Mouse (Mus musculus) neural tube, embryonic 12.5 days (tissue): ENCODE measurements around the gene Mpp5. TPM values are rescaled to one million over a fixed set of nuclear protein-coding genes. Genes with fewer than 3 reads are reported as not detected.

Experiments
- ATAC-seq: fragments of 200-750 bp; cut with Nextera tagmentation; 2 replicates; pipeline ENCODE4 v1.8.0; 2017; ENCODE audit warnings: low read depth, mild to moderate bottlenecking, moderate TSS enrichment, moderate library complexity; ENCODE audit not compliant: low FRiP score
- H3K27ac ChIP-seq: fragments of 300-500 bp; sonication (generic); 2 replicates; pipeline ENCODE4 v1.5.1; 2016
- H3K27me3 ChIP-seq: fragments of 300-500 bp; sonication (generic); replicated peaks from 2 replicates; pipeline ENCODE4 v1.6.1; 2016; ENCODE audit warnings: mild to moderate bottlenecking
- H3K36me3 ChIP-seq: fragments of 300-500 bp; sonication (generic); 2 replicates; pipeline ENCODE4 v1.6.1; 2016; ENCODE audit warnings: mild to moderate bottlenecking
- H3K4me1 ChIP-seq: fragments of 300-500 bp; sonication (generic); 2 replicates; pipeline ENCODE4 v1.6.1; 2016
- H3K4me2 ChIP-seq: fragments of 300-500 bp; sonication (generic); replicated peaks from 2 replicates; pipeline ENCODE4 v1.6.1; 2016; ENCODE audit warnings: mild to moderate bottlenecking
- H3K4me3 ChIP-seq: fragments of 300-500 bp; sonication (generic); 2 replicates; pipeline ENCODE4 v1.5.1; 2016
- H3K9ac ChIP-seq: fragments of 300-500 bp; sonication (generic); 2 replicates; pipeline ENCODE4 v1.6.1; 2016; ENCODE audit warnings: mild to moderate bottlenecking
- H3K9me3 ChIP-seq: fragments of 300-500 bp; sonication (generic); 2 replicates; pipeline ENCODE4 v1.6.1; 2016; ENCODE audit warnings: mild to moderate bottlenecking
- WGBS: fragments of 180-500 bp; shearing (Covaris S2); methylation state at CpG from one replicate; pipeline ENCODE4 v1.1.7; 2016; 5-methylcytosine and 5-hydroxymethylcytosine counted together
- polyA plus RNA-seq: library from polyadenylated mRNA; unstranded; fragments of >200 nt; fragmentation: Nextera tagmentation; extraction: Ambion mirVana; gene quantifications from 2 replicates; pipeline ENCODE4 v1.2.1, GENCODE M21; 2016

Mpp5 gene
- polyA plus RNA-seq, 1 experiment from 2014 or later: 23.8 TPM

GRCm38 (mm10) chr12:78860921-78861495 lies 112.3 kb downstream of the Mpp5 start:
- Histone ChIP-seq H3K4me1 (peaks cover 22% of the 10 kb centered on the region), H3K36me3 (peaks cover 6% of the 10 kb centered on the region; the same call in 1 of the 2 replicates), H3K4me2 (peak overlapping the region; percentile 89), H3K9ac (peak overlapping the region; percentile 72), H3K9me3 (no peaks in the 10 kb centered on the region), H3K27me3 (no peaks in the 10 kb centered on the region), H3K27ac (no peak overlapping the region), H3K4me3 (peak overlapping the region; percentile 71)
- 1% methylated on average over 30 of the region's 30 CpGs for WGBS
- peak; percentile 41 for ATAC-seq

- no peaks in the 10 kb centered on the region for H3K27me3 ChIP-seq
- peak within 1 kb of the TSS; percentile 51; the same call in 1 of the 2 replicates for H3K27ac ChIP-seq
- no peaks in the 10 kb centered on the region for H3K36me3 ChIP-seq
- H3K9ac ChIP-seq: peak within 1 kb of the TSS; percentile 81
- no peaks in the 10 kb centered on the region for H3K9me3 ChIP-seq
- peaks cover 22% of the 10 kb centered on the region for H3K4me1 ChIP-seq
- peak within 1 kb of the TSS; percentile 71 for H3K4me3 ChIP-seq
- ATAC-seq: peak; percentile 100
- peak within 1 kb of the TSS; percentile 89 for H3K4me2 ChIP-seq
- WGBS: under 1% methylated on average over 55 of the region's 55 CpGs
Measured at GRCm38 (mm10) chr12:78861496-78862253, 113.0 kb downstream of the Mpp5 start, which contains the start of the genes Atp6v1d and Eif2s1. Gene Atp6v1d (minus strand): TSS chr12:78861638. Gene Eif2s1 (plus strand): TSS chr12:78861819.

GRCm38 (mm10) chr12:78862254-78862730 lies 113.6 kb downstream of the Mpp5 start:
- no peak; the same call in 1 of the 2 replicates for ATAC-seq
- no peaks in the 10 kb centered on the region for H3K27me3 ChIP-seq
- under 1% methylated on average over 22 of the region's 22 CpGs for WGBS
- H3K27ac ChIP-seq: peak overlapping the region; percentile 51; the same call in 1 of the 2 replicates
- H3K4me2 ChIP-seq: peak overlapping the region; percentile 69
- H3K9ac ChIP-seq: peak overlapping the region; percentile 81
- peaks cover 22% of the 10 kb centered on the region for H3K4me1 ChIP-seq
- no peaks in the 10 kb centered on the region for H3K9me3 ChIP-seq
- H3K36me3 ChIP-seq: peaks cover 2% of the 10 kb centered on the region; the same call in 1 of the 2 replicates
- peak overlapping the region; percentile 71 for H3K4me3 ChIP-seq

- no peaks in the 10 kb centered on the region for H3K9me3 ChIP-seq
- H3K4me1 ChIP-seq: peaks cover 12% of the 10 kb centered on the region
- H3K9ac ChIP-seq: no peak overlapping the region
- no peak for ATAC-seq
- H3K4me3 ChIP-seq: no peak overlapping the region
- H3K27me3 ChIP-seq: no peaks in the 10 kb centered on the region
- no peak overlapping the region for H3K4me2 ChIP-seq
- WGBS: 97% methylated on average over 1 of the region's 1 CpGs
- no peak overlapping the region for H3K27ac ChIP-seq
- peaks cover 12% of the 10 kb centered on the region for H3K36me3 ChIP-seq
Measured at GRCm38 (mm10) chr12:78865434-78865833, 116.7 kb downstream of the Mpp5 start.

- WGBS: 93% methylated on average over 1 of the region's 1 CpGs
- Histone ChIP-seq H3K4me3 (no peak overlapping the region), H3K36me3 (peaks cover 22% of the 10 kb centered on the region), H3K4me2 (no peak overlapping the region), H3K27ac (no peak overlapping the region), H3K27me3 (no peaks in the 10 kb centered on the region), H3K9me3 (no peaks in the 10 kb centered on the region), H3K9ac (no peak overlapping the region), H3K4me1 (peaks cover 2% of the 10 kb centered on the region)
- no peak for ATAC-seq
Measured at GRCm38 (mm10) chr12:78868115-78868514, 119.4 kb downstream of the Mpp5 start.

- H3K27ac ChIP-seq: no peak overlapping the region
- H3K4me1 ChIP-seq: no peaks in the 10 kb centered on the region
- no peaks in the 10 kb centered on the region for H3K9me3 ChIP-seq
- no peak overlapping the region for H3K9ac ChIP-seq
- H3K4me3 ChIP-seq: no peak overlapping the region
- 94% methylated on average over 3 of the region's 3 CpGs for WGBS
- H3K27me3 ChIP-seq: no peaks in the 10 kb centered on the region
- H3K36me3 ChIP-seq: peaks cover 43% of the 10 kb centered on the region
- ATAC-seq: no peak
- no peak overlapping the region for H3K4me2 ChIP-seq
Measured at GRCm38 (mm10) chr12:78874581-78874980, 125.9 kb downstream of the Mpp5 start.

GRCm38 (mm10) chr12:78890062-78890461 lies 141.4 kb downstream of the Mpp5 start:
- no peak overlapping the region for H3K9ac ChIP-seq
- no peak for ATAC-seq
- no peak overlapping the region for H3K4me3 ChIP-seq

More at GRCm38 (mm10) chr12:78890062-78890461, 141.4 kb downstream of the Mpp5 start:
- Histone ChIP-seq H3K9me3 (no peaks in the 10 kb centered on the region), H3K36me3 (peaks cover 18% of the 10 kb centered on the region), H3K27me3 (no peaks in the 10 kb centered on the region), H3K4me1 (no peaks in the 10 kb centered on the region), H3K27ac (no peak overlapping the region), H3K4me2 (no peak overlapping the region)
- 82% methylated on average over 1 of the region's 1 CpGs for WGBS

Other genes with a start within 250 kb of the Mpp5 start
- 0.20 TPM in 1 of 2 replicates, not detected in the other for gene Fam71d, start 57.4 kb upstream of the Mpp5 start, polyA plus RNA-seq
- 102 and 115 TPM in 2 replicates for gene Atp6v1d, start 112.7 kb downstream of the Mpp5 start, polyA plus RNA-seq
- gene Eif2s1, start 112.9 kb downstream of the Mpp5 start, polyA plus RNA-seq: 174 and 183 TPM in 2 replicates
- 1.7 and 2.2 TPM in 2 replicates for gene Plek2, start 158.1 kb downstream of the Mpp5 start, polyA plus RNA-seq